Mouse (Mus musculus) MEL (cell line): Measurements from ENCODE around the gene Olfr56. TPM values are rescaled to one million over a fixed set of nuclear protein-coding genes. Genes with fewer than 3 reads are reported as not detected.

Source experiments
- DNase-seq: peaks from one replicate; pipeline ENCODE4 v3.0.0; 2011; ENCODE audit warnings: low read depth, low spot score
- H3K27ac ChIP-seq: 2 replicates; pipeline ENCODE4 v1.5.1; 2012; ENCODE audit warnings: low read depth, mild to moderate bottlenecking, control low read depth, low read length, moderate library complexity; ENCODE audit not compliant: control insufficient read depth
- H3K27me3 ChIP-seq, 2 experiments: fragments of 150-350 bp in 1 of 2; sonication (generic) in 1 of 2; 2 replicates each; pipeline ENCODE4 v1.6.1; 2012; ENCODE audit warnings: low read length in 2 of 2, mild to moderate bottlenecking in 2 of 2, improper control_type of control experiment in 1 of 2, moderate library complexity in 1 of 2; ENCODE audit not compliant: insufficient read depth in 2 of 2, control insufficient read depth in 1 of 2
- H3K36me3 ChIP-seq, 2 experiments: 2 replicates each; pipeline ENCODE4 v1.6.1; 2012 to 2014; ENCODE audit warnings: low read length in 2 of 2, improper control_type of control experiment in 1 of 2, inconsistent platforms in 1 of 2, mild to moderate bottlenecking in 1 of 2; ENCODE audit not compliant: insufficient read depth in 2 of 2, control insufficient read depth in 1 of 2
- H3K4me1 ChIP-seq, 2 experiments: fragments of 150-350 bp in 1 of 2; sonication (generic) in 1 of 2; 2 replicates each; pipeline ENCODE4 v1.6.1; 2012; ENCODE audit warnings: low read length in 2 of 2, improper control_type of control experiment in 1 of 2, mild to moderate bottlenecking in 1 of 2; ENCODE audit not compliant: insufficient read depth in 2 of 2, control insufficient read depth in 1 of 2
- H3K4me3 ChIP-seq, 2 experiments: fragments of 150-350 bp in 1 of 2; sonication (generic) in 1 of 2; 2 replicates each; pipeline ENCODE4 v1.5.1; 2012; ENCODE audit warnings: low read depth in 2 of 2, low read length in 2 of 2, mild to moderate bottlenecking in 2 of 2, moderate library complexity in 2 of 2, control low read depth in 1 of 2, improper control_type of control experiment in 1 of 2; ENCODE audit not compliant: control insufficient read depth in 1 of 2, insufficient read depth in 1 of 2
- H3K79me2 ChIP-seq: 2 replicates; pipeline ENCODE4 v1.6.1; 2012; ENCODE audit warnings: mild to moderate bottlenecking, low read length, moderate library complexity; ENCODE audit not compliant: control insufficient read depth, poor library complexity, insufficient read depth
- H3K9ac ChIP-seq: 2 replicates; pipeline ENCODE4 v1.6.1; 2012; ENCODE audit warnings: low read depth, mild to moderate bottlenecking, control low read depth, low read length, moderate library complexity; ENCODE audit not compliant: control insufficient read depth, poor library complexity, severe bottlenecking
- H3K9me3 ChIP-seq: fragments of 150-350 bp; sonication (generic); replicated peaks from 2 replicates; pipeline ENCODE4 v1.6.1; 2012; ENCODE audit warnings: mild to moderate bottlenecking, low read length, improper control_type of control experiment, moderate library complexity; ENCODE audit not compliant: insufficient read depth
- CHD1 ChIP-seq: IDR thresholded peaks from 2 replicates; pipeline ENCODE4 v1.6.1; 2012; ENCODE audit warnings: low read depth, mild to moderate bottlenecking, inconsistent platforms, low read length, improper control_type of control experiment
- CHD2 ChIP-seq: IDR thresholded peaks from 2 replicates; pipeline ENCODE4 v1.6.1; 2011; ENCODE audit warnings: low read length, improper control_type of control experiment
- E2F4 ChIP-seq: IDR thresholded peaks from 2 replicates; pipeline ENCODE4 v1.6.1; 2011; ENCODE audit warnings: low read depth, low read length, improper control_type of control experiment, borderline replicate concordance
- ETS1 ChIP-seq: IDR thresholded peaks from 2 replicates; pipeline ENCODE4 v1.6.1; 2012; ENCODE audit warnings: low read depth, mild to moderate bottlenecking, inconsistent platforms, low read length, improper control_type of control experiment, moderate library complexity
- KAT2A ChIP-seq: conservative IDR thresholded peaks from 2 replicates; pipeline ENCODE4 v1.6.1; 2012; ENCODE audit warnings: low read depth, low read length, improper control_type of control experiment, inconsistent platforms
- MAFK ChIP-seq: IDR thresholded peaks from 2 replicates; pipeline ENCODE4 v1.6.1; 2011; ENCODE audit warnings: low read depth, mild to moderate bottlenecking, low read length, improper control_type of control experiment, borderline replicate concordance
- MAX ChIP-seq: IDR thresholded peaks from 2 replicates; pipeline ENCODE4 v1.6.1; 2011; ENCODE audit warnings: low read length, improper control_type of control experiment
- MYC ChIP-seq: IDR thresholded peaks from 2 replicates; pipeline ENCODE4 v1.6.1; 2011; ENCODE audit warnings: low read depth, mild to moderate bottlenecking, low read length, improper control_type of control experiment, moderate library complexity
- NELFE ChIP-seq: IDR thresholded peaks from 2 replicates; pipeline ENCODE4 v1.6.1; 2011; ENCODE audit warnings: low read depth, low read length, improper control_type of control experiment
- POLR2AphosphoS5 ChIP-seq: IDR thresholded peaks from 2 replicates; pipeline ENCODE4 v1.6.1; 2012; ENCODE audit warnings: low read depth, borderline replicate concordance, mild to moderate bottlenecking, inconsistent platforms, low read length, moderate library complexity, mixed read lengths
- RAD21 ChIP-seq: IDR thresholded peaks from 2 replicates; pipeline ENCODE4 v1.6.1; 2011; ENCODE audit warnings: mild to moderate bottlenecking, low read depth, low read length, improper control_type of control experiment
- RCOR1 ChIP-seq: IDR thresholded peaks from 2 replicates; pipeline ENCODE4 v1.6.1; 2012; ENCODE audit warnings: low read depth, mild to moderate bottlenecking, inconsistent platforms, low read length, improper control_type of control experiment
- SIN3A ChIP-seq: IDR thresholded peaks from 2 replicates; pipeline ENCODE4 v1.6.1; 2012; ENCODE audit warnings: low read length, improper control_type of control experiment, inconsistent platforms
- UBTF ChIP-seq: IDR thresholded peaks from 2 replicates; pipeline ENCODE4 v1.6.1; 2012; ENCODE audit warnings: low read depth, mild to moderate bottlenecking, inconsistent platforms, low read length, improper control_type of control experiment, moderate library complexity, borderline replicate concordance; ENCODE audit not compliant: insufficient read depth
- USF1 ChIP-seq: IDR thresholded peaks from 2 replicates; pipeline ENCODE4 v1.6.1; 2014; ENCODE audit warnings: low read depth, mild to moderate bottlenecking, inconsistent platforms, low read length, improper control_type of control experiment, moderate library complexity
- ZC3H11A ChIP-seq: IDR thresholded peaks from 2 replicates; pipeline ENCODE4 v1.6.1; 2012; ENCODE audit warnings: low read depth, mild to moderate bottlenecking, inconsistent platforms, low read length, improper control_type of control experiment
- ZMIZ1 ChIP-seq: IDR thresholded peaks from 2 replicates; pipeline ENCODE4 v1.6.1; 2012; ENCODE audit warnings: low read depth, mild to moderate bottlenecking, inconsistent platforms, low read length, improper control_type of control experiment, moderate library complexity
- ZNF384 ChIP-seq: IDR thresholded peaks from 2 replicates; pipeline ENCODE4 v1.6.1; 2012; ENCODE audit warnings: low read depth, mild to moderate bottlenecking, inconsistent platforms, low read length, improper control_type of control experiment
- polyA plus RNA-seq, 2 experiments: library from polyadenylated mRNA; stranded (reverse) in 1 of 2; unstranded in 1 of 2; fragments of >175 nt in 1 of 2; fragments of >200 nt in 1 of 2; gene quantifications; 2 replicates each; pipeline versions ENCODE4 v1.2.1 to v1.2.4; 2012; ENCODE audit warnings: low replicate concordance in 2 of 2, low read depth in 1 of 2; ENCODE audit not compliant: insufficient read length in 2 of 2, insufficient read depth in 1 of 2, missing spikeins in 1 of 2
- total RNA-seq: library from RNA; depleted of rRNA; stranded (reverse); fragments of 300-350 nt; gene quantifications from 2 replicates; pipeline ENCODE4 v1.2.3, GENCODE M21; 2012

The Olfr56 gene
- total and polyA plus RNA-seq, 3 experiments: 0.58 to 0.92 TPM; not detected in 1

GRCm38 (mm10) chr11:49141974-49142373 lies 163.3 kb downstream of the Olfr56 start, which contains the start of gene Olfr1395:
Olfr1395 (plus strand) TSS chr11:49142274.
- Histone ChIP-seq H3K27ac (no peak within 1 kb of the TSS), H3K9me3 (no peaks in the 10 kb centered on the region), H3K36me3 (no peaks in the 10 kb centered on the region), H3K9ac (no peak within 1 kb of the TSS), H3K79me2 (no peaks in the 10 kb centered on the region), H3K4me1 (no peaks in the 10 kb centered on the region), H3K4me3 (no peak within 1 kb of the TSS), H3K27me3 (peaks cover 19 to 52% of the 10 kb centered on the region in 2 experiments)
- TF ChIP-seq CHD2 (no peak), E2F4 (no peak), KAT2A (no peak), ZNF384 (no peak), POLR2AphosphoS5 (no peak), SIN3A (no peak), RAD21 (no peak), MYC (no peak), MAX (no peak), USF1 (no peak), CHD1 (no peak), ZC3H11A (no peak), ETS1 (no peak), UBTF (no peak), NELFE (no peak), ZMIZ1 (no peak)
- DNase-seq: no peak

GRCm38 (mm10) chr11:49154077-49154476 lies 175.4 kb downstream of the Olfr56 start, which contains the start of gene Olfr1394:
Olfr1394 (plus strand) TSS chr11:49154377.
- TF ChIP-seq RAD21: no peak
- TF ChIP-seq MAFK: no peak
- no peak for TF ChIP-seq RCOR1
- TF ChIP-seq, all 39 proteins: peak for 0
- DNase-seq: no peak
- no peaks in the 10 kb centered on the region for H3K36me3 ChIP-seq
- no peaks in the 10 kb centered on the region for H3K9me3 ChIP-seq
- H3K79me2 ChIP-seq: no peaks in the 10 kb centered on the region
- H3K4me1 ChIP-seq: no peaks in the 10 kb centered on the region
- H3K27me3 ChIP-seq: peaks cover 23 to 25% of the 10 kb centered on the region in 2 experiments
- H3K27ac ChIP-seq: no peak within 1 kb of the TSS
- H3K4me3 ChIP-seq: no peak within 1 kb of the TSS
- no peak within 1 kb of the TSS for H3K9ac ChIP-seq
